Mouse (Mus musculus) embryonic facial prominence, embryonic 15.5 days (tissue): ENCODE data around the gene Ftl1-ps1. TPM values are rescaled to one million over a fixed set of nuclear protein-coding genes. Genes with fewer than 3 reads are reported as not detected.

Source experiments
- ATAC-seq: fragments of 200-750 bp; cut with Nextera tagmentation; 2 replicates; pipeline ENCODE4 v1.8.0; 2017; ENCODE audit warnings: low read depth, moderate TSS enrichment; ENCODE audit not compliant: insufficient number of reproducible peaks, low FRiP score, low TSS enrichment
- H3K27ac ChIP-seq: fragments of 300-500 bp; sonication (generic); replicated peaks from 2 replicates; pipeline ENCODE4 v1.5.1; 2015; ENCODE audit warnings: mild to moderate bottlenecking, inconsistent platforms
- H3K27me3 ChIP-seq: fragments of 300-500 bp; sonication (generic); 2 replicates; pipeline ENCODE4 v1.6.1; 2015; ENCODE audit warnings: inconsistent platforms
- H3K36me3 ChIP-seq: fragments of 300-500 bp; sonication (generic); 2 replicates; pipeline ENCODE4 v1.6.1; 2015; ENCODE audit warnings: mild to moderate bottlenecking, inconsistent platforms
- H3K4me1 ChIP-seq: fragments of 300-500 bp; sonication (generic); 2 replicates; pipeline ENCODE4 v1.6.1; 2015; ENCODE audit warnings: inconsistent platforms
- H3K4me2 ChIP-seq: fragments of 300-500 bp; sonication (generic); replicated peaks from 2 replicates; pipeline ENCODE4 v1.6.1; 2015; ENCODE audit warnings: mild to moderate bottlenecking, inconsistent platforms
- H3K4me3 ChIP-seq: fragments of 300-500 bp; sonication (generic); replicated peaks from 2 replicates; pipeline ENCODE4 v1.5.1; 2015; ENCODE audit warnings: mild to moderate bottlenecking, inconsistent platforms
- H3K9ac ChIP-seq: fragments of 300-500 bp; sonication (generic); 2 replicates; pipeline ENCODE4 v1.6.1; 2015; ENCODE audit warnings: inconsistent platforms
- H3K9me3 ChIP-seq: fragments of 300-500 bp; sonication (generic); replicated peaks from 2 replicates; pipeline ENCODE4 v1.6.1; 2016; ENCODE audit warnings: inconsistent platforms
- WGBS: fragments of 180-500 bp; shearing (Covaris S2); methylation state at CpG from one replicate; pipeline ENCODE4 v1.1.7; 2015; 5-methylcytosine and 5-hydroxymethylcytosine counted together
- microRNA counts: library from miRNA; unstranded; fragments of <30 nt; microRNA quantifications from one replicate; lab custom pipeline; 2016
- microRNA-seq: library from miRNA; unstranded; fragments of <30 nt; microRNA quantifications from one replicate; pipeline ENCODE4, GENCODE M21; 2016; ENCODE audit warnings: borderline number of aligned reads
- polyA plus RNA-seq: library from polyadenylated mRNA; unstranded; fragments of >200 nt; fragmentation: Nextera tagmentation; extraction: Ambion mirVana; gene quantifications from 2 replicates; pipeline ENCODE4 v1.2.1, GENCODE M21; 2015

The Ftl1-ps1 gene
- polyA plus RNA-seq, 1 experiment from 2014 or later, result 68.7 TPM

DNA sequence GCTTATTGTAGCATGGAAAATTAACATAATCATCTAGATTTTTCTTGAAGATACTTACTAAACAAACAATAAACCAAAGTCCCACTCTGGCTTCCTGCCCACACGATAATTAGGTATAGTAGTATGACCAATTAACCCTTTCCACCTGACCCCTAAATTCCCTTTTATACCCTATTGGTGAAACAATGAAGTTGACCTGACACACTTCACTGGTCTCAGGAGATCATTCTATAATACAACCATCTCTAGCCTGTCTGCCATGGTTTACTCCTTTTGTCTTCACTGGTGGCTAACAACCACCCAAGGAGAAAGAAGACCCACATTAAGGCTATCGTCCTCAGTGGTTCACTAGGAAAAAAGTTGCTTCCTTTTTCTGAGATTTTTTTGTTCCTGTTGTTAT lies 8.3 kb upstream of the Ftl1-ps1 start:
- H3K4me1 ChIP-seq, result 0 out of 2 replicates have a peak, but pooled peaks cover 7% of the 10 kb centered on the region
- H3K36me3 ChIP-seq, result no peaks in the 10 kb centered on the region
- H3K27me3 ChIP-seq, result no peaks in the 10 kb centered on the region
- no peak overlapping the region for H3K4me2 ChIP-seq
- no peaks in the 10 kb centered on the region for H3K9me3 ChIP-seq
- no peak for ATAC-seq
- H3K4me3 ChIP-seq, result no peak overlapping the region
- H3K9ac ChIP-seq, result no peak overlapping the region
- no peak overlapping the region for H3K27ac ChIP-seq
- 73% methylated on average over 2 of the region's 2 CpGs for WGBS

DNA sequence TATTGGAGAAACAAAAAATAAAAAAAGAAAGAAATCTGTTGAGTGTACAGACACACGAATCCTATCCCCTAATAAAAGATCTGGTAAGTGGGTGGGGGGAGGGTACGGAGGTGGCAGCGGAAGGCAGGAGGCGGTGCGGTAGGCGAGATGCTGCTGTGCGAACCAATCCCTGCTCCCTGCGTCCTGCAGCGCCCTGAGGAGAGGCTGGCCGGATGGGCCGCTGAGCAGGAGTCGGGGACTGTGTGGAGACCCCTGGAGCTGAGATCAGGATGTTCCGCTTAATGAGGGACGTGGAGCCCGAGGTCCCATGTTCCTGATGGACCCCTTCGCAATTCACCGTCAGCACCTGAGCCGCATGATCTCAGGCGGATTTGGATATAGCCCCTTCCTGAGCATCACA lies 40.4 kb downstream of the Ftl1-ps1 start:
- H3K9me3 ChIP-seq, result peaks cover 25% of the 10 kb centered on the region
- peaks cover 23% of the 10 kb centered on the region for H3K36me3 ChIP-seq
- ATAC-seq, result no peak

More for the DNA sequence above, 40.4 kb downstream of the Ftl1-ps1 start:
- Histone ChIP-seq H3K9ac (no peak overlapping the region), H3K4me3 (no peak overlapping the region), H3K27ac (no peak overlapping the region), H3K4me2 (no peak overlapping the region), H3K27me3 (no peaks in the 10 kb centered on the region), H3K4me1 (no peaks in the 10 kb centered on the region)
- 27% methylated on average over 19 of the region's 19 CpGs for WGBS

MicroRNA genes within 50 kb of the gene (microRNA counts, 519-probe panel; counts per million panel counts)
- microRNA mmu-miR-692 (lab: Ali Mortazavi, UCI), result not detected

Small RNAs within 50 kb of the gene (microRNA-seq; reads per million reads assigned to microRNA genes)
- not detected for gene Mir692-3

Other genes starting within 250 kb of the Ftl1-ps1 start
- 69.2 and 82.9 TPM in 2 replicates for gene Exoc3, start 191.0 kb upstream of the Ftl1-ps1 start, polyA plus RNA-seq
- 2.2 and 3.4 TPM in 2 replicates for gene Ahrr, start 107.4 kb upstream of the Ftl1-ps1 start, polyA plus RNA-seq
- gene Pdcd6, start 82.1 kb upstream of the Ftl1-ps1 start, polyA plus RNA-seq, result 154 and 159 TPM in 2 replicates
- gene Sdha, start 49.4 kb upstream of the Ftl1-ps1 start, polyA plus RNA-seq, result 221 and 224 TPM in 2 replicates
- 59.9 and 63.7 TPM in 2 replicates for gene Ccdc127, start 49.4 kb upstream of the Ftl1-ps1 start, polyA plus RNA-seq
- not detected in 2 replicates for gene Lrrc14b, start 35.7 kb upstream of the Ftl1-ps1 start, polyA plus RNA-seq
- gene Zfp72, start 8.9 kb upstream of the Ftl1-ps1 start, polyA plus RNA-seq, result 5.8 and 6.2 TPM in 2 replicates
- gene Zfp825, start 94.3 kb downstream of the Ftl1-ps1 start, polyA plus RNA-seq, result 19.1 and 20.5 TPM in 2 replicates
- gene Erap1, start 239.9 kb downstream of the Ftl1-ps1 start, polyA plus RNA-seq, result 10.4 and 12.8 TPM in 2 replicates